Mouse (Mus musculus): Measurements from ENCODE around the gene Pgls.

Gene Pgls

GRCm38 (mm10) chr8:71569366-71570290 lies 22.3 kb upstream of the Pgls start:
- DNase-seq = peak; percentile 77

- DNase-seq = peak; percentile 96
Observed at GRCm38 (mm10) chr8:71570291-71570954, 21.6 kb upstream of the Pgls start.

GRCm38 (mm10) chr8:71572077-71572476 lies 19.9 kb upstream of the Pgls start:
- DNase-seq = no peak

- DNase-seq = peak; percentile 82
Observed at GRCm38 (mm10) chr8:71572847-71573633, 18.9 kb upstream of the Pgls start.

- DNase-seq = no peak
Observed at GRCm38 (mm10) chr8:71574426-71574825, 17.6 kb upstream of the Pgls start.

GRCm38 (mm10) chr8:71575020-71575419 lies 17.0 kb upstream of the Pgls start:
- no peak for DNase-seq

GRCm38 (mm10) chr8:71577856-71578387 lies 14.1 kb upstream of the Pgls start:
- no peak for DNase-seq

- no peak for DNase-seq
Observed at GRCm38 (mm10) chr8:71579009-71579408, 13.0 kb upstream of the Pgls start.

GRCm38 (mm10) chr8:71579476-71579875 lies 12.5 kb upstream of the Pgls start:
- DNase-seq = no peak

- no peak for DNase-seq
Observed at GRCm38 (mm10) chr8:71580201-71580600, 11.8 kb upstream of the Pgls start.

- DNase-seq = peak; percentile 81
Observed at GRCm38 (mm10) chr8:71586891-71587290, 5.1 kb upstream of the Pgls start.

GRCm38 (mm10) chr8:71588762-71589161 lies 3.2 kb upstream of the Pgls start:
- no peak for DNase-seq

GRCm38 (mm10) chr8:71591017-71591416 lies 959 bp upstream of the Pgls start:
- no peak for DNase-seq

GRCm38 (mm10) chr8:71592374-71593170 lies 596 bp downstream of the Pgls start:
- DNase-seq = peak; percentile 68

GRCm38 (mm10) chr8:71593556-71594323 lies 1.8 kb downstream of the Pgls start:
- DNase-seq = no peak

GRCm38 (mm10) chr8:71594324-71594722 lies 2.3 kb downstream of the Pgls start:
- no peak for DNase-seq

GRCm38 (mm10) chr8:71595862-71596261 lies 3.9 kb downstream of the Pgls start:
- peak; percentile 97 for DNase-seq

GRCm38 (mm10) chr8:71596384-71596783 lies 4.4 kb downstream of the Pgls start:
- no peak for DNase-seq

GRCm38 (mm10) chr8:71596798-71597197 lies 4.8 kb downstream of the Pgls start:
- DNase-seq = no peak

GRCm38 (mm10) chr8:71597451-71597850 lies 5.5 kb downstream of the Pgls start, which contains the start of gene Fam129c:
Fam129c (plus strand) TSS chr8:71597648.
- DNase-seq = no peak

GRCm38 (mm10) chr8:71598375-71598774 lies 6.4 kb downstream of the Pgls start:
- no peak for DNase-seq
